Mouse (Mus musculus): Measurements from ENCODE around the gene Gm6217. TPM values are rescaled to one million over a fixed set of nuclear protein-coding genes. Genes with fewer than 3 reads are reported as not detected.
"Not testable (repeated sequence)": the region's sequence is repeated elsewhere in the genome, so short reads cannot be mapped to it uniquely, and the experiment has no call there.

The Gm6217 gene
- not detected in 2 replicates for polyA plus RNA-seq (2015; fragmentation: Nextera tagmentation; extraction: Ambion mirVana)

DNA sequence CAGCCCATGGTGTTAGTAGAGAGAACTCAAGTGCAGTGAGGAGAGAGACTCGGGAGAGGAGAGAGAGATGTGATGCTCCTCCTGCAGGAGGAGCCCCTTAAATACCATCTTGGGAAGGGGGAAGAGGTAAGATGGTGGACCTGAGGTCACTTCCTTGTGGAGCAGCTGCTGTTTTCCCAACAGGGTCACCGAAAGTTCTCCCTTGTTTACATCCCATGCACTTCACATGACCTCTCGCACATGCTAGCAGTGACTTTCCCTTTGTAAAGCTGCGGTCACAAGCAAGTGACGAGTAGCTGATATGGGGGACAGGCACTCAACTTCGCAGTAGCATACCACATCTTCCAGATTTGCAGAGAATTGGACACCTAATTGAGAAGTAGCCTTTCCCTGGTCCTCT lies at the start of gene Gm6217:
Gene Gm6217 (minus strand): TSS at position 74 of the 400 bp plus-strand sequence.
- no CpG with 5 or more reads among the region's 6 CpGs for WGBS
- not testable (repeated sequence) for ATAC-seq (ENCODE audit: low FRiP score, low read depth); H3K4me1 ChIP-seq; H3K9ac ChIP-seq; H3K27me3 ChIP-seq; H3K36me3 ChIP-seq; H3K4me3 ChIP-seq; H3K4me2 ChIP-seq (replicated peaks); H3K27ac ChIP-seq; H3K9me3 ChIP-seq

DNA sequence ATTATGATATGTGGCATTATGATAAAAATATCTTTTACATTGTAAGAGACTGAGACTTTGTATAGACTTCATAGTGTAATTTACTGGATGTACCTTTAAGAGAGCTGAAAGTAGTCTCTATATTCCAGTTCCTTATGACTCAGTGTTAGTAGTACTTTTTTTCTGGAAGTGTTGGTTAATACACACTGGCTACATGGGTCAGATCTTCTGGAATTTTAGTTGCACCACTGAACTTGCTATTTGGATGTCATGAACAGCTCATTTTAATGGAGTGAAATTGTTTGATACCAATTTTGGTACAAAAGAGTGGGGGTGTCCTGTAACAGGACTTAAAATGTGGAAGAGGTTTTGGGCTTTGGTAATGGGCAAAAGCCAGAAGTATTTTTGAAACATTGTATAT lies 46.6 kb upstream of the Gm6217 start:
- Histone ChIP-seq H3K9me3 (no peaks in the 10 kb centered on the region), H3K9ac (no peak overlapping the region), H3K4me1 (no peaks in the 10 kb centered on the region), H3K4me2 (replicated peaks) (no peak overlapping the region), H3K27me3 (no peaks in the 10 kb centered on the region), H3K27ac (no peak overlapping the region), H3K4me3 (no peak overlapping the region), H3K36me3 (no peaks in the 10 kb centered on the region)
- no peak for ATAC-seq (ENCODE audit: low FRiP score, low read depth)

DNA sequence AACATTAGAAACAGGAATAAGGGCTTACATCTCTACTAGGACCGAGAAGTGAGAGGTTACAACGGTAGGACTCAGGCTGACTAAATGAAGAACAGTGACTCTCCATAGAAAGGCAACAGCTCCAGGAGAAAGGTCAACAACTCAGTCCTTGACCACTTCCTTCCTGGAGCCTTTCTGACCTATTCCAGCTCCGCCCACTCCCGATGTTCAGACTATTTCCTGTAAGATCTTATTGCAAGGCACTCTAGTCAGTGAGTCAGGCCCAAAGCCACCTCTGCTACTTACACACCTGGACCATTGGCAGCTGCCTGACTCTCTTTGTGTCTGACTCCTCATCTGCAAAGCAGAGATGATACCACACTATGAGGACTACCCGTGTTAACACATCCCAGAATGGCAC lies 44.6 kb upstream of the Gm6217 start:
- Histone ChIP-seq H3K4me2 (replicated peaks) (no peak overlapping the region), H3K36me3 (no peaks in the 10 kb centered on the region), H3K27me3 (no peaks in the 10 kb centered on the region), H3K9me3 (no peaks in the 10 kb centered on the region), H3K4me1 (no peaks in the 10 kb centered on the region), H3K27ac (no peak overlapping the region), H3K4me3 (no peak overlapping the region), H3K9ac (no peak overlapping the region)
- 82% methylated on average over 5 of the region's 5 CpGs for WGBS
- no peak for ATAC-seq (ENCODE audit: low FRiP score, low read depth)

DNA sequence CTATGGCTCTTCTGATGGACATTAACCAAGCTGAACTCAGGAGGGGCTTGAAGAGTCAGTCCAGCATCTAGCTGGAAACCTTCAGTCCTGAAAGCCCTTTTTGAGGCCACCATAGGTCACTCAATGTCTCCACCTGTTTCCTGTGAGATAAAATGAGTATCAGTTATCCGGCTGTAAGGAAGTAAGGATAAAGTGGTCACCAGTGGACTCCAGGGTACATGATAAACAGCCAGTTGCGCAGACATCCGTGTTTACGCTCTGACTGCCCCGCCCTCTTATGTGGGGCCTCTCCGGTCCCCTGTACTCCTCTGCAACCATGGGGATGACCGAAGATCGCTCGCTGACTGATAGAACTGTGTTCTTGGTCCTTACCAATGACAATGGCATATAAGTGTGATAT lies 43.1 kb upstream of the Gm6217 start:
- H3K4me1 ChIP-seq = no peaks in the 10 kb centered on the region
- H3K27me3 ChIP-seq = no peaks in the 10 kb centered on the region
- no peaks in the 10 kb centered on the region for H3K36me3 ChIP-seq
- no peak for ATAC-seq (ENCODE audit: low FRiP score, low read depth)
- H3K27ac ChIP-seq = no peak overlapping the region
- no peak overlapping the region for H3K4me3 ChIP-seq
- WGBS = 90% methylated on average over 9 of the region's 9 CpGs
- H3K9me3 ChIP-seq = no peaks in the 10 kb centered on the region
- no peak overlapping the region for H3K4me2 ChIP-seq (replicated peaks)
- H3K9ac ChIP-seq = no peak overlapping the region

DNA sequence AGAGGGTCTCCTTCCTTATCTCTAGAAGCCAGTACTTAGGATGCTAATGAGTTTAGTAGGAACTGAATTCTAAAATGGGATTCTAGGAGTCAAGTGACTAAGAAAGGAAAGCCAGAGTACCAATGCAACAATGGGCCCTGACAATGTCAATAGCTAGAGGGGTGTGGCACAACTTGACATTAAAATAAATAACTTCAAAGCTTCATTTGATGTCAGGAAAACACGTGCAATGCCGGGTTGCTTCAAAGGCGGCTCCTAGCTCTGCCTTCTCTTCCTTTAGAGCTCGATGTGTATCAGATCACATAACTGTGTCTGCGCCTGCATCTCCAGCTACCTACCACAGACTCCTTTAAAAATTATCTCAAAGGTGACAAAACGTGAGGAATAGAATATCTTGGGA lies 42.7 kb upstream of the Gm6217 start:
- WGBS = 71% methylated on average over 6 of the region's 6 CpGs

DNA sequence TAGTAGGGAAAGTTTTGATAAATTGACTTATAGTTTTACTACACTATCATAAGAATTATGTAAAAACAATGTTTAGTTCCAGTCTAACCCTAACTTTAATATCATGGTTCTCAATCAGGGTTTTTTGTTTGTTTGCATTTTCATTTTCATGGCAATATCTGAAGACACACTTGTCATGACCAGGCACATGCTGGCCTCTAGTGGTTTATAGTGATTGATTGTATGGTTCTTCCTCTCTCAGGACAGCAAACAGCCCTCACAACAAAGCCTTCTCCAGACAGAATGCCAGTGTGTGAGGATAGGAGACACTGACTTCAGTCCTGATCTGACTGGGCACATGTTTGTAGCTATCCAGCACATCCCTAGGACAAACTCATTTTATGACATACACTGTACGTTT lies 42.0 kb upstream of the Gm6217 start:
- H3K4me2 ChIP-seq (replicated peaks) = no peak overlapping the region
- no peak overlapping the region for H3K27ac ChIP-seq
- H3K4me3 ChIP-seq = no peak overlapping the region
- no peaks in the 10 kb centered on the region for H3K36me3 ChIP-seq
- no peaks in the 10 kb centered on the region for H3K9me3 ChIP-seq
- no peak overlapping the region for H3K9ac ChIP-seq
- ATAC-seq (ENCODE audit: low FRiP score, low read depth) = no peak
- H3K4me1 ChIP-seq = no peaks in the 10 kb centered on the region
- H3K27me3 ChIP-seq = no peaks in the 10 kb centered on the region
- WGBS = 70% methylated on average over 1 of the region's 1 CpGs

More for the DNA sequence above, 42.7 kb upstream of the Gm6217 start:
- no peak for ATAC-seq (ENCODE audit: low FRiP score, low read depth)
- H3K27ac ChIP-seq = no peak overlapping the region
- no peaks in the 10 kb centered on the region for H3K9me3 ChIP-seq
- no peak overlapping the region for H3K4me2 ChIP-seq (replicated peaks)
- H3K4me1 ChIP-seq = no peaks in the 10 kb centered on the region
- no peaks in the 10 kb centered on the region for H3K27me3 ChIP-seq
- H3K4me3 ChIP-seq = no peak overlapping the region
- H3K36me3 ChIP-seq = no peaks in the 10 kb centered on the region
- no peak overlapping the region for H3K9ac ChIP-seq

DNA sequence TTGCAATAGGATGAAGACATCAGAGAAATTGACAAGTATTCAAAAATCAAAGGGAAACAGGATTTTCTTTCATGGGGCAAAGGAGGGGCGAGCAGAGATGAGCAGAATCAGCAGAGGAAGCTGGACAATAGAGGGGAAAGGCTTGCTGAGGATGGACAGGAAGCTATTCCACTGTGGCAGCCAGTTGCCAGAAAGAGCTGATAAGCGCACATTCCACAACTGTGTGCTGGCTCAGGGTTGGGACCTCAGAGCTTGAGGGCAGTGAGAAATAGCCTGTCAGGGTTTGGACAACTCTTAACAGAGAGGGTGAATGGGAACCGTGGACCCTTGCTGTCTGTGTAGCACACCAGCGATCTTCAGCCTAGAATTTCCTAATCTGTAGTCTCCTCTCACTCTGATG lies 40.8 kb upstream of the Gm6217 start:
- Histone ChIP-seq H3K9me3 (no peaks in the 10 kb centered on the region), H3K36me3 (no peaks in the 10 kb centered on the region), H3K4me2 (replicated peaks) (no peak overlapping the region), H3K27ac (no peak overlapping the region), H3K4me3 (no peak overlapping the region), H3K9ac (no peak overlapping the region), H3K27me3 (no peaks in the 10 kb centered on the region), H3K4me1 (no peaks in the 10 kb centered on the region)
- 58% methylated on average over 4 of the region's 4 CpGs for WGBS
- no peak for ATAC-seq (ENCODE audit: low FRiP score, low read depth)

DNA sequence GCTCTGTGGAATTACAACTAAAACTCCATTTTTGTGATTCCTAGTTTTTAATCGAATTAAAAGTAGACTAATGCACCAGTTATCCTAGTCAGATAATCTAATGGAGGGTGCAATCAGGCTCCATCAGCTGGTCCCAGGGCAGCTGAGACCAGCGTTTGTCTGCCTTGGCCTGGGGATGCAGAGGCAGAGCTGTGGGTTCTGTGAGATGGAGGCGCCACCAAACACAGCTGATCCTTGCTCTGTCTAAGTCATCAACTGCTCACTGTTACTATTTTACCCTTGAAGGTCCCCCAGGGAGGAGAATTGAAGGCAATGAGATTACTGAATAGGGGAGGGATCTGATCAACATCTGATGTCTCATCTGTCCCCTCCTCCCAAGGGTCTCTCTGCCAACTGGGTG lies 35.2 kb upstream of the Gm6217 start:
- no peak overlapping the region for H3K4me3 ChIP-seq
- H3K27me3 ChIP-seq = no peaks in the 10 kb centered on the region
- no peak for ATAC-seq (ENCODE audit: low FRiP score, low read depth)
- H3K9ac ChIP-seq = no peak overlapping the region
- no peaks in the 10 kb centered on the region for H3K4me1 ChIP-seq
- WGBS = 51% methylated on average over 3 of the region's 3 CpGs
- H3K36me3 ChIP-seq = no peaks in the 10 kb centered on the region
- H3K9me3 ChIP-seq = 0 out of 2 replicates have a peak, but pooled peaks cover 5% of the 10 kb centered on the region
- no peak overlapping the region for H3K27ac ChIP-seq
- H3K4me2 ChIP-seq (replicated peaks) = no peak overlapping the region

DNA sequence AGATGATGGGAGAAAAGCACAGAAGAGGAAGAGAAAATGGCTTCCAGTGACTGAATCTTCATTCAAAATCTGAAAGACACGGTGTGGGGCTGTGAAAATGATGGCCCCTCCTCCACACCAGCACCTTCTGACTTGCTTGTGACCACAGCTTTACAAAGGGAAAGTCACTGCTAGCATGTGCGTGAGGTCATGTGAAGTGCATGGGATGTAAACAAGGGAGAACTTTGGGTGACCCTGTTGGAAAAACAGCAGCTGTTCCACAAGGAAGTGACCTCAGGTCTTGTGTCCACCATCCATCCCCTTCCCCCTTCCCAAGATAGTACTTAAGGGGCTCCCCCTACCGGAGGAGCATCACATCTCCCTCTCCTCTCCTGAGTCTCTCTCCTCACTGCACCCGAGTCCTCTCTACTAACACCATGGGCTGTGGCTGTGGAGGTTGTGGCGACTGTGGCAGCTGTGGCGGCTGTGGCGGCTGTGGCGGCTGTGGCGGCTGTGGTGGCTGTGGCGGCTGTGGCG lies 28.7 kb upstream of the Gm6217 start, which contains the start of gene Gm47955:
Gene Gm47955 (plus strand): TSS at position 417 of the 516 bp plus-strand sequence.
- H3K9ac ChIP-seq = no peak within 1 kb of the TSS
- H3K4me2 ChIP-seq (replicated peaks) = no peak within 1 kb of the TSS
- no peak within 1 kb of the TSS for H3K4me3 ChIP-seq
- WGBS = 88% methylated on average over 11 of the region's 11 CpGs
- no peaks in the 10 kb centered on the region for H3K4me1 ChIP-seq
- H3K36me3 ChIP-seq = no peaks in the 10 kb centered on the region
- ATAC-seq (ENCODE audit: low FRiP score, low read depth) = no peak
- no peak within 1 kb of the TSS for H3K27ac ChIP-seq
- 0 out of 2 replicates have a peak, but pooled peaks cover 5% of the 10 kb centered on the region for H3K9me3 ChIP-seq
- H3K27me3 ChIP-seq = no peaks in the 10 kb centered on the region

DNA sequence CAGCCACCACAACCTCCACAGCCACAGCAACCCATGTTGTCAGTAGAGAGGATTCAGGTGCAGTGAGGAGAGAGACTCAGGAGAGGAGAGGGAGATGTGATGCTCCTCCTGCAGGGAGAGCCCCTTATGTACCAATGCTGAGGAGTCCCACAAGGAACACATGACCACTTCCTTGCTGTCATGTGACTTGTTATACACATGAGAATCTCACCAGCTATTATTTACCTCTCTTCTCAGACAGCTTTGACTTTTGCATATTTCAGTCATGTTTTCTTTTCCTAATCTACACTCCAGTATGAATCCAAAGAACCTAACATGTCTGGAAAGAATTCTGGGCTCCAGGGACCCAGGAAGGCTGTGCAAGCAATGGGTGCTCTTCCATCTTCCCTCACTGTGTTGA lies 24.7 kb upstream of the Gm6217 start, which contains the start of gene Gm7544:
Gene Gm7544 (minus strand): TSS at position 101 of the 400 bp plus-strand sequence.
- ATAC-seq (ENCODE audit: low FRiP score, low read depth); H3K4me3 ChIP-seq; H3K27ac ChIP-seq; H3K4me2 ChIP-seq (replicated peaks); H3K9me3 ChIP-seq; H3K36me3 ChIP-seq; H3K27me3 ChIP-seq; H3K9ac ChIP-seq; H3K4me1 ChIP-seq: not testable (repeated sequence)

DNA sequence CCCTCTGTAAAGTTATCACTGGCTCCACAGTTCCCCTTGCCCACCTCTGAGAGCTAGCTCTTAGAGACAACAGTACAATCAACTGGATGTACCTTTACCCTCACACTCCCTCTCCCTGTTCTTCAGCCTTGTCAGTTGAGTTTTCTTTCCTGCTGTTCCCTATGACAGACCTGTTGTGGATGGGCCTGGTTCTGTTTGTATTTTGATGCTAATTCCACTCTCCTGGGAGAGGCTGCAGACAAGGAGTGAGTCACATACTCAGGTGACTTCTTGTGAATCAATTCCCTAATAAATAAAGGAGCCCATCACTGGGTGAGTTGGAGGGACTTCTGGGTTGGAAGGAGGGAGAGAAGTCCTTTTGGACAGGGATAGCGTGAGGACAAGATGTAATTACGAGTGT lies 17.4 kb upstream of the Gm6217 start:
- no peaks in the 10 kb centered on the region for H3K36me3 ChIP-seq
- H3K27me3 ChIP-seq = no peaks in the 10 kb centered on the region
- H3K4me3 ChIP-seq = no peak overlapping the region
- 80% methylated on average over 2 of the region's 2 CpGs for WGBS
- no peak overlapping the region for H3K9ac ChIP-seq
- no peak overlapping the region for H3K4me2 ChIP-seq (replicated peaks)
- H3K9me3 ChIP-seq = no peaks in the 10 kb centered on the region
- no peaks in the 10 kb centered on the region for H3K4me1 ChIP-seq
- H3K27ac ChIP-seq = no peak overlapping the region
- no peak for ATAC-seq (ENCODE audit: low FRiP score, low read depth)

DNA sequence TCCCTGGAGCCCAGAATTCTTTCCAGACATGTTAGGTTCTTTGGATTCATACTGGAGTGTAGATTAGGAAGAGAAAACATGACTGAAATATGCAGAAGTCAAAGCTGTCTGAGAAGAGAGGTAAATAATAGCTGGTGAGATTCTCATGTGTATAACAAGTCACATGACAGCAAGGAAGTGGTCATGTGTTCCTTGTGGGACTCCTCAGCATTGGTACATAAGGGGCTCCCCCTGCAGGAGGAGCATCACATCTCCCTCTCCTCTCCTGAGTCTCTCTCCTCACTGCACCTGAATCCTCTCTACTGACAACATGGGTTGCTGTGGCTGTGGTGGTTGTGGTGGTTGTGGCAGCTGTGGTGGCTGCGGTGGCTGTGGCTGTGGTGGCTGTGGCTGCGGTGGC lies 14.8 kb upstream of the Gm6217 start:
- not testable (repeated sequence) for H3K4me1 ChIP-seq; H3K36me3 ChIP-seq; H3K9me3 ChIP-seq; H3K27me3 ChIP-seq; H3K4me3 ChIP-seq; H3K9ac ChIP-seq; H3K27ac ChIP-seq; ATAC-seq (ENCODE audit: low FRiP score, low read depth); H3K4me2 ChIP-seq (replicated peaks)
- 89% methylated on average over 2 of the region's 2 CpGs for WGBS

DNA sequence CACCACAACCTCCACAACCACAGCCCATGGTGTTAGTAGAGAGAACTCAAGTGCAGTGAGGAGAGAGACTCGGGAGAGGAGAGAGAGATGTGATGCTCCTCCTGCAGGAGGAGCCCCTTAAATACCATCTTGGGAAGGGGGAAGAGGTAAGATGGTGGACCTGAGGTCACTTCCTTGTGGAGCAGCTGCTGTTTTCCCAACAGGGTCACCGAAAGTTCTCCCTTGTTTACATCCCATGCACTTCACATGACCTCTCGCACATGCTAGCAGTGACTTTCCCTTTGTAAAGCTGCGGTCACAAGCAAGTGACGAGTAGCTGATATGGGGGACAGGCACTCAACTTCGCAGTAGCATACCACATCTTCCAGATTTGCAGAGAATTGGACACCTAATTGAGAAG lies 12.1 kb upstream of the Gm6217 start, which contains the start of gene A030003K21Rik:
Gene A030003K21Rik (minus strand): TSS at position 94 of the 400 bp plus-strand sequence.
- not testable (repeated sequence) for H3K9ac ChIP-seq; H3K27me3 ChIP-seq; H3K36me3 ChIP-seq; H3K4me3 ChIP-seq; ATAC-seq (ENCODE audit: low FRiP score, low read depth); H3K4me2 ChIP-seq (replicated peaks); H3K27ac ChIP-seq; H3K9me3 ChIP-seq; H3K4me1 ChIP-seq
- no CpG with 5 or more reads among the region's 6 CpGs for WGBS
